Mouse (Mus musculus): Measurements from ENCODE around the gene Srr.

Srr gene

GRCm38 (mm10) chr11:74857756-74858155 lies 68.0 kb downstream of the Srr start:
- DNase-seq = no peak

Measured in spleen, adult 18-20 months (tissue).